Mouse (Mus musculus): ENCODE measurements around the gene Cnep1r1. TPM values are rescaled to one million over a fixed set of nuclear protein-coding genes. Genes with fewer than 3 reads are reported as not detected.

The Cnep1r1 gene
- polyA plus RNA-seq, 1 experiment from 2014 or later, result 46.5 TPM

- ATAC-seq, result peak; percentile 98
- Histone ChIP-seq H3K27ac (peak within 1 kb of the TSS; percentile 95), H3K27me3 (no peaks in the 10 kb centered on the region), H3K4me3 (replicated peaks) (peak within 1 kb of the TSS; percentile 90), H3K4me1 (replicated peaks) (peaks cover 20% of the 10 kb centered on the region), H3K36me3 (peaks cover 51% of the 10 kb centered on the region), H3K9me3 (no peaks in the 10 kb centered on the region), H3K4me2 (replicated peaks) (peak within 1 kb of the TSS; percentile 77), H3K9ac (replicated peaks) (peak within 1 kb of the TSS; percentile 87)
- WGBS, result under 1% methylated on average over 79 of the region's 79 CpGs
Measured at GRCm38 (mm10) chr8:88137748-88138484, 19.3 kb downstream of the Cnep1r1 start, which contains the start of gene Heatr3. Heatr3 (plus strand) TSS chr8:88137855.

- Histone ChIP-seq H3K27me3 (no peaks in the 10 kb centered on the region), H3K36me3 (peaks cover 45% of the 10 kb centered on the region), H3K9me3 (no peaks in the 10 kb centered on the region), H3K27ac (no peak overlapping the region), H3K4me2 (replicated peaks) (0 out of 2 replicates have a peak overlapping the region, but pooled peaks have one; percentile 9), H3K4me3 (replicated peaks) (no peak overlapping the region), H3K4me1 (replicated peaks) (peaks cover 20% of the 10 kb centered on the region), H3K9ac (replicated peaks) (no peak overlapping the region)
- no peak for ATAC-seq
- 96% methylated on average over 3 of the region's 3 CpGs for WGBS
Measured at GRCm38 (mm10) chr8:88139256-88139655, 20.7 kb downstream of the Cnep1r1 start.

GRCm38 (mm10) chr8:88141629-88142028 lies 23.1 kb downstream of the Cnep1r1 start:
- H3K36me3 ChIP-seq, result peaks cover 35% of the 10 kb centered on the region
- ATAC-seq, result no peak
- no peak overlapping the region for H3K4me3 ChIP-seq (replicated peaks)
- H3K4me1 ChIP-seq (replicated peaks), result peaks cover 20% of the 10 kb centered on the region
- no peaks in the 10 kb centered on the region for H3K27me3 ChIP-seq
- no peak overlapping the region for H3K4me2 ChIP-seq (replicated peaks)
- WGBS, result 92% methylated on average over 3 of the region's 3 CpGs
- H3K27ac ChIP-seq, result no peak overlapping the region
- H3K9me3 ChIP-seq, result no peaks in the 10 kb centered on the region
- H3K9ac ChIP-seq (replicated peaks), result no peak overlapping the region

GRCm38 (mm10) chr8:88144041-88144440 lies 25.5 kb downstream of the Cnep1r1 start:
- Histone ChIP-seq H3K4me3 (replicated peaks) (no peak overlapping the region), H3K36me3 (peaks cover 56% of the 10 kb centered on the region), H3K4me1 (replicated peaks) (peaks cover 14% of the 10 kb centered on the region), H3K9ac (replicated peaks) (no peak overlapping the region), H3K27me3 (no peaks in the 10 kb centered on the region), H3K9me3 (no peaks in the 10 kb centered on the region), H3K27ac (no peak overlapping the region), H3K4me2 (replicated peaks) (no peak overlapping the region)
- WGBS, result 96% methylated on average over 5 of the region's 5 CpGs
- no peak for ATAC-seq

GRCm38 (mm10) chr8:88150910-88151371 lies 32.4 kb downstream of the Cnep1r1 start:
- Histone ChIP-seq H3K36me3 (peaks cover 83% of the 10 kb centered on the region), H3K4me3 (replicated peaks) (no peak overlapping the region), H3K9ac (replicated peaks) (no peak overlapping the region), H3K4me2 (replicated peaks) (no peak overlapping the region), H3K4me1 (replicated peaks) (no peaks in the 10 kb centered on the region), H3K9me3 (no peaks in the 10 kb centered on the region), H3K27ac (no peak overlapping the region), H3K27me3 (no peaks in the 10 kb centered on the region)
- ATAC-seq, result no peak
- 96% methylated on average over 6 of the region's 6 CpGs for WGBS

GRCm38 (mm10) chr8:88160237-88160995 lies 41.8 kb downstream of the Cnep1r1 start:
- Histone ChIP-seq H3K4me2 (replicated peaks) (no peak overlapping the region), H3K27ac (no peak overlapping the region), H3K9me3 (no peaks in the 10 kb centered on the region), H3K36me3 (peaks cover 82% of the 10 kb centered on the region), H3K4me3 (replicated peaks) (no peak overlapping the region), H3K27me3 (no peaks in the 10 kb centered on the region), H3K4me1 (replicated peaks) (no peaks in the 10 kb centered on the region), H3K9ac (replicated peaks) (no peak overlapping the region)
- ATAC-seq, result no peak
- 93% methylated on average over 10 of the region's 10 CpGs for WGBS

GRCm38 (mm10) chr8:88161439-88161838 lies 42.9 kb downstream of the Cnep1r1 start:
- H3K4me3 ChIP-seq (replicated peaks), result no peak overlapping the region
- no peaks in the 10 kb centered on the region for H3K4me1 ChIP-seq (replicated peaks)
- H3K27me3 ChIP-seq, result no peaks in the 10 kb centered on the region
- H3K9ac ChIP-seq (replicated peaks), result no peak overlapping the region
- no peak overlapping the region for H3K4me2 ChIP-seq (replicated peaks)
- 79% methylated on average over 5 of the region's 5 CpGs for WGBS
- ATAC-seq, result no peak
- peaks cover 81% of the 10 kb centered on the region for H3K36me3 ChIP-seq
- no peak overlapping the region for H3K27ac ChIP-seq
- H3K9me3 ChIP-seq, result no peaks in the 10 kb centered on the region

GRCm38 (mm10) chr8:88175264-88175663 lies 56.7 kb downstream of the Cnep1r1 start:
- Histone ChIP-seq H3K4me3 (replicated peaks) (no peak overlapping the region), H3K4me2 (replicated peaks) (no peak overlapping the region), H3K36me3 (peaks cover 34% of the 10 kb centered on the region), H3K9ac (replicated peaks) (no peak overlapping the region), H3K4me1 (replicated peaks) (no peaks in the 10 kb centered on the region), H3K27me3 (no peaks in the 10 kb centered on the region), H3K9me3 (no peaks in the 10 kb centered on the region), H3K27ac (no peak overlapping the region)
- ATAC-seq, result no peak
- 88% methylated on average over 7 of the region's 7 CpGs for WGBS

- Histone ChIP-seq H3K4me3 (replicated peaks) (no peak overlapping the region), H3K9ac (replicated peaks) (no peak overlapping the region), H3K36me3 (peaks cover 18% of the 10 kb centered on the region), H3K4me1 (replicated peaks) (no peaks in the 10 kb centered on the region), H3K27me3 (no peaks in the 10 kb centered on the region), H3K9me3 (no peaks in the 10 kb centered on the region), H3K4me2 (replicated peaks) (no peak overlapping the region), H3K27ac (no peak overlapping the region)
- 93% methylated on average over 8 of the region's 8 CpGs for WGBS
- no peak for ATAC-seq
Measured at GRCm38 (mm10) chr8:88177291-88177690, 58.7 kb downstream of the Cnep1r1 start.

GRCm38 (mm10) chr8:88183121-88183520 lies 64.6 kb downstream of the Cnep1r1 start:
- Histone ChIP-seq H3K27me3 (no peaks in the 10 kb centered on the region), H3K9ac (replicated peaks) (no peak overlapping the region), H3K4me2 (replicated peaks) (no peak overlapping the region), H3K9me3 (no peaks in the 10 kb centered on the region), H3K4me3 (replicated peaks) (no peak overlapping the region), H3K36me3 (no peaks in the 10 kb centered on the region), H3K4me1 (replicated peaks) (no peaks in the 10 kb centered on the region), H3K27ac (no peak overlapping the region)
- WGBS, result 78% methylated on average over 2 of the region's 2 CpGs
- ATAC-seq, result no peak
